Mouse (Mus musculus) heart, postnatal 0 days (tissue): ENCODE data around the gene Olfr622. TPM values are rescaled to one million over a fixed set of nuclear protein-coding genes. Genes with fewer than 3 reads are reported as not detected.

Experiments
- ATAC-seq: fragments of 200-750 bp; cut with Nextera tagmentation; 2 replicates; pipeline ENCODE4 v1.8.0; 2017; ENCODE audit warnings: low read depth, moderate number of reproducible peaks, moderate library complexity; ENCODE audit not compliant: insufficient read depth
- DNase-seq: peaks from one replicate; pipeline ENCODE4 v3.0.0-alpha.2; 2016; ENCODE audit warnings: low spot score
- H3K27ac ChIP-seq: fragments of 300-500 bp; sonication (generic); 2 replicates; pipeline ENCODE4 v1.5.1; 2014; ENCODE audit warnings: low read depth, mild to moderate bottlenecking
- H3K27me3 ChIP-seq: fragments of 300-500 bp; sonication (generic); 2 replicates; pipeline ENCODE4 v1.6.1; 2014; ENCODE audit warnings: low read length, mixed read lengths; ENCODE audit not compliant: control insufficient read depth, insufficient read depth
- H3K36me3 ChIP-seq: fragments of 300-500 bp; sonication (generic); replicated peaks from 2 replicates; pipeline ENCODE4 v1.6.1; 2014; ENCODE audit warnings: low read length, mixed read lengths; ENCODE audit not compliant: control insufficient read depth, insufficient read depth
- H3K4me1 ChIP-seq: fragments of 300-500 bp; sonication (generic); 2 replicates; pipeline ENCODE4 v1.6.1; 2014; ENCODE audit warnings: antibody characterized with exemption; ENCODE audit not compliant: control insufficient read depth, insufficient read depth
- H3K4me2 ChIP-seq: fragments of 300-500 bp; sonication (generic); 2 replicates; pipeline ENCODE4 v1.6.1; 2014; ENCODE audit warnings: low read depth, mild to moderate bottlenecking, low read length, moderate library complexity
- H3K4me3 ChIP-seq: fragments of 300-500 bp; sonication (generic); 2 replicates; pipeline ENCODE4 v1.5.1; 2014; ENCODE audit warnings: low read depth, low read length
- H3K9ac ChIP-seq: fragments of 300-500 bp; sonication (generic); replicated peaks from 2 replicates; pipeline ENCODE4 v1.6.1; 2014; ENCODE audit warnings: low read depth, low read length, mixed read lengths
- H3K9me3 ChIP-seq: fragments of 300-500 bp; sonication (generic); replicated peaks from 2 replicates; pipeline ENCODE4 v1.6.1; 2016; ENCODE audit warnings: low read length; ENCODE audit not compliant: control insufficient read depth
- CTCF ChIP-seq: IDR thresholded peaks from 2 replicates; pipeline ENCODE4 v1.5.1; 2016; ENCODE audit warnings: antibody characterized with exemption, control low read depth, low read depth
- EP300 ChIP-seq: IDR thresholded peaks from 2 replicates; pipeline ENCODE4 v1.6.1; 2016; ENCODE audit warnings: antibody characterized with exemption, low read depth
- WGBS: fragments of 180-500 bp; shearing (Covaris S2); extraction: QIAGEN DNeasy Blood & Tissue Kit; methylation state at CpG from one replicate; pipeline ENCODE4 v1.1.7; 2014; 5-methylcytosine and 5-hydroxymethylcytosine counted together
- polyA plus RNA-seq: library from polyadenylated mRNA; unstranded; fragments of >200 nt; fragmentation: Nextera tagmentation; extraction: Ambion mirVana; gene quantifications from 2 replicates; pipeline ENCODE4 v1.2.1, GENCODE M21; 2015
- total RNA-seq: library from RNA; depleted of rRNA; stranded (reverse); fragments of >200 nt; gene quantifications from 2 replicates; pipeline ENCODE4 v1.2.3, GENCODE M21; 2014; ENCODE audit warnings: low replicate concordance; rRNA removed

The Olfr622 gene
- total and polyA plus RNA-seq, 2 experiments from 2014 or later, result not detected

GRCm38 (mm10) chr7:103612434-103612833 is 30.1 kb downstream of the Olfr622 start, which contains the start of gene Olfr620:
Gene Olfr620, minus strand, starts transcription at chr7:103612534.
- H3K4me1 ChIP-seq, result no peaks in the 10 kb centered on the region
- H3K9ac ChIP-seq, result no peak within 1 kb of the TSS
- DNase-seq (no peak), ATAC-seq (no peak)
- TF ChIP-seq CTCF, result no peak
- TF ChIP-seq EP300, result no peak
- H3K36me3 ChIP-seq, result no peaks in the 10 kb centered on the region
- 60% methylated on average over 2 of the region's 2 CpGs for WGBS
- no peak within 1 kb of the TSS for H3K4me2 ChIP-seq
- no peak within 1 kb of the TSS for H3K27ac ChIP-seq
- H3K4me3 ChIP-seq, result no peak within 1 kb of the TSS
- H3K27me3 ChIP-seq, result no peaks in the 10 kb centered on the region
- H3K9me3 ChIP-seq, result no peaks in the 10 kb centered on the region

GRCm38 (mm10) chr7:103607425-103607824 is 35.1 kb downstream of the Olfr622 start:
- Histone ChIP-seq H3K4me1 (no peaks in the 10 kb centered on the region), H3K36me3 (no peaks in the 10 kb centered on the region), H3K9me3 (no peaks in the 10 kb centered on the region), H3K4me3 (no peak overlapping the region), H3K27ac (no peak overlapping the region), H3K27me3 (no peaks in the 10 kb centered on the region), H3K9ac (no peak overlapping the region), H3K4me2 (no peak overlapping the region)
- no peak for ATAC-seq
- DNase-seq, result no peak
- WGBS, result 72% methylated on average over 2 of the region's 2 CpGs
- no peak for TF ChIP-seq EP300

- Histone ChIP-seq H3K4me3 (no peak within 1 kb of the TSS), H3K27ac (no peak within 1 kb of the TSS), H3K36me3 (no peaks in the 10 kb centered on the region), H3K4me2 (no peak within 1 kb of the TSS), H3K27me3 (no peaks in the 10 kb centered on the region), H3K9me3 (no peaks in the 10 kb centered on the region), H3K9ac (no peak within 1 kb of the TSS), H3K4me1 (no peaks in the 10 kb centered on the region)
- no peak for ATAC-seq
- no peak for DNase-seq
- TF ChIP-seq CTCF, result no peak
These were observed 42.2 kb downstream of the Olfr622 start, which contains the start of gene Olfr619 for GRCm38 (mm10) chr7:103600275-103600674. Gene Olfr619, plus strand, starts transcription at chr7:103600575.

- ATAC-seq (no peak), DNase-seq (no peak)
- H3K27me3 ChIP-seq, result no peaks in the 10 kb centered on the region
- H3K4me1 ChIP-seq, result no peaks in the 10 kb centered on the region
- H3K9ac ChIP-seq, result no peak within 1 kb of the TSS
- no peaks in the 10 kb centered on the region for H3K9me3 ChIP-seq
- no peak within 1 kb of the TSS for H3K4me3 ChIP-seq
- 51% methylated on average over 2 of the region's 2 CpGs for WGBS
- H3K36me3 ChIP-seq, result no peaks in the 10 kb centered on the region
- H3K27ac ChIP-seq, result no peak within 1 kb of the TSS
- TF ChIP-seq CTCF, result no peak
- TF ChIP-seq EP300, result no peak
- no peak within 1 kb of the TSS for H3K4me2 ChIP-seq
These were observed 52.7 kb downstream of the Olfr622 start, which contains the start of gene Olfr618 for GRCm38 (mm10) chr7:103589803-103590202. Gene Olfr618, plus strand, starts transcription at chr7:103590103.

Other genes with a start within 250 kb of the Olfr622 start
Only the 30 nearest of the 32 such genes appear.
- gene Olfr605, start 197.3 kb downstream of the Olfr622 start, total RNA-seq, result not detected in 2 replicates
- not detected in 2 replicates for gene Olfr605, start 197.3 kb downstream of the Olfr622 start, polyA plus RNA-seq
- not detected in 2 replicates for gene Olfr606, start 193.7 kb downstream of the Olfr622 start, total RNA-seq
- gene Olfr606, start 193.7 kb downstream of the Olfr622 start, polyA plus RNA-seq, result not detected in 2 replicates
- gene Olfr607, start 178.6 kb downstream of the Olfr622 start, total RNA-seq, result not detected in 2 replicates
- 0.55 and 0.91 TPM in 2 replicates for gene Olfr607, start 178.6 kb downstream of the Olfr622 start, polyA plus RNA-seq
- gene Olfr608, start 172.8 kb downstream of the Olfr622 start, total RNA-seq, result 9.8 TPM in 2 replicates
- 1.1 and 1.3 TPM in 2 replicates for gene Olfr608, start 172.8 kb downstream of the Olfr622 start, polyA plus RNA-seq
- not detected in 2 replicates for gene Olfr609, start 144.6 kb downstream of the Olfr622 start, total RNA-seq
- gene Olfr609, start 144.6 kb downstream of the Olfr622 start, polyA plus RNA-seq, result 0.04 TPM in 2 replicates
- not detected in 2 replicates for gene Olfr610, start 130.6 kb downstream of the Olfr622 start, total RNA-seq
- gene Olfr610, start 130.6 kb downstream of the Olfr622 start, polyA plus RNA-seq, result not detected in 2 replicates
- gene Olfr611, start 121.9 kb downstream of the Olfr622 start, total RNA-seq, result not detected in 2 replicates
- gene Olfr611, start 121.9 kb downstream of the Olfr622 start, polyA plus RNA-seq, result not detected in 2 replicates
- gene Olfr612, start 100.0 kb downstream of the Olfr622 start, total RNA-seq, result not detected in 2 replicates
- gene Olfr612, start 100.0 kb downstream of the Olfr622 start, polyA plus RNA-seq, result not detected in 2 replicates
- not detected in 2 replicates for gene Olfr613, start 94.6 kb downstream of the Olfr622 start, total RNA-seq
- gene Olfr613, start 94.6 kb downstream of the Olfr622 start, polyA plus RNA-seq, result not detected in 2 replicates
- gene Olfr615, start 86.6 kb downstream of the Olfr622 start, total RNA-seq, result not detected in 2 replicates
- not detected in 2 replicates for gene Olfr615, start 86.6 kb downstream of the Olfr622 start, polyA plus RNA-seq
- gene Olfr616, start 73.6 kb downstream of the Olfr622 start, total RNA-seq, result not detected in 2 replicates
- not detected in 2 replicates for gene Olfr616, start 73.6 kb downstream of the Olfr622 start, polyA plus RNA-seq
- not detected in 2 replicates for gene Olfr617, start 69.6 kb downstream of the Olfr622 start, total RNA-seq
- not detected in 2 replicates for gene Olfr617, start 69.6 kb downstream of the Olfr622 start, polyA plus RNA-seq
- not detected in 2 replicates for gene Olfr618, start 52.6 kb downstream of the Olfr622 start, total RNA-seq
- not detected in 2 replicates for gene Olfr618, start 52.6 kb downstream of the Olfr622 start, polyA plus RNA-seq
- not detected in 2 replicates for gene Olfr619, start 42.1 kb downstream of the Olfr622 start, total RNA-seq
- gene Olfr619, start 42.1 kb downstream of the Olfr622 start, polyA plus RNA-seq, result not detected in 2 replicates
- gene Olfr620, start 30.2 kb downstream of the Olfr622 start, total RNA-seq, result not detected in 2 replicates
- not detected in 2 replicates for gene Olfr620, start 30.2 kb downstream of the Olfr622 start, polyA plus RNA-seq
- gene Olfr623, start 21.0 kb upstream of the Olfr622 start, total RNA-seq, result not detected in 2 replicates
- not detected in 2 replicates for gene Olfr623, start 21.0 kb upstream of the Olfr622 start, polyA plus RNA-seq
- gene Olfr624, start 28.5 kb upstream of the Olfr622 start, total RNA-seq, result not detected in 2 replicates
- 0.03 TPM in 1 of 2 replicates, not detected in the other for gene Olfr624, start 28.5 kb upstream of the Olfr622 start, polyA plus RNA-seq
- not detected in 2 replicates for gene Olfr625-ps1, start 40.0 kb upstream of the Olfr622 start, total RNA-seq
- not detected in 2 replicates for gene Olfr625-ps1, start 40.0 kb upstream of the Olfr622 start, polyA plus RNA-seq
- gene Olfr243, start 72.0 kb upstream of the Olfr622 start, total RNA-seq, result not detected in 2 replicates
- gene Olfr243, start 72.0 kb upstream of the Olfr622 start, polyA plus RNA-seq, result not detected in 2 replicates
- not detected in 2 replicates for gene Olfr628, start 87.7 kb upstream of the Olfr622 start, total RNA-seq
- gene Olfr628, start 87.7 kb upstream of the Olfr622 start, polyA plus RNA-seq, result not detected in 2 replicates
- gene Olfr629, start 102.2 kb upstream of the Olfr622 start, total RNA-seq, result not detected in 2 replicates
- gene Olfr629, start 102.2 kb upstream of the Olfr622 start, polyA plus RNA-seq, result not detected in 2 replicates
- gene Olfr630, start 114.6 kb upstream of the Olfr622 start, total RNA-seq, result not detected in 2 replicates
- not detected in 2 replicates for gene Olfr630, start 114.6 kb upstream of the Olfr622 start, polyA plus RNA-seq
- gene Olfr69, start 128.9 kb upstream of the Olfr622 start, total RNA-seq, result not detected in 2 replicates
- gene Olfr69, start 128.9 kb upstream of the Olfr622 start, polyA plus RNA-seq, result not detected in 2 replicates
- not detected in 2 replicates for gene Olfr68, start 137.0 kb upstream of the Olfr622 start, total RNA-seq
- gene Olfr68, start 137.0 kb upstream of the Olfr622 start, polyA plus RNA-seq, result not detected in 2 replicates
- gene Olfr67, start 149.1 kb upstream of the Olfr622 start, total RNA-seq, result not detected in 2 replicates
- gene Olfr67, start 149.1 kb upstream of the Olfr622 start, polyA plus RNA-seq, result not detected in 2 replicates
- 716 and 1,401 TPM in 2 replicates for gene Hbb-bt, start 171.3 kb upstream of the Olfr622 start, total RNA-seq
- gene Hbb-bt, start 171.3 kb upstream of the Olfr622 start, polyA plus RNA-seq, result 772 and 1,221 TPM in 2 replicates
- 5,431 and 6,330 TPM in 2 replicates for gene Hbb-bs, start 185.4 kb upstream of the Olfr622 start, total RNA-seq
- gene Hbb-bs, start 185.4 kb upstream of the Olfr622 start, polyA plus RNA-seq, result 3,638 and 5,614 TPM in 2 replicates
- not detected in 2 replicates for gene Hbb-bh2, start 197.8 kb upstream of the Olfr622 start, total RNA-seq
- not detected in 2 replicates for gene Hbb-bh2, start 197.8 kb upstream of the Olfr622 start, polyA plus RNA-seq
- not detected in 2 replicates for gene Hbb-bh1, start 200.5 kb upstream of the Olfr622 start, total RNA-seq
- gene Hbb-bh1, start 200.5 kb upstream of the Olfr622 start, polyA plus RNA-seq, result not detected in 2 replicates
- 0.80 TPM in 1 of 2 replicates, not detected in the other for gene Hbb-y, start 210.5 kb upstream of the Olfr622 start, total RNA-seq
- gene Hbb-y, start 210.5 kb upstream of the Olfr622 start, polyA plus RNA-seq, result 2.2 and 2.7 TPM in 2 replicates